Comparison of ENCODE assay signal across 10 mouse cellular contexts in the genomic region with DNA sequence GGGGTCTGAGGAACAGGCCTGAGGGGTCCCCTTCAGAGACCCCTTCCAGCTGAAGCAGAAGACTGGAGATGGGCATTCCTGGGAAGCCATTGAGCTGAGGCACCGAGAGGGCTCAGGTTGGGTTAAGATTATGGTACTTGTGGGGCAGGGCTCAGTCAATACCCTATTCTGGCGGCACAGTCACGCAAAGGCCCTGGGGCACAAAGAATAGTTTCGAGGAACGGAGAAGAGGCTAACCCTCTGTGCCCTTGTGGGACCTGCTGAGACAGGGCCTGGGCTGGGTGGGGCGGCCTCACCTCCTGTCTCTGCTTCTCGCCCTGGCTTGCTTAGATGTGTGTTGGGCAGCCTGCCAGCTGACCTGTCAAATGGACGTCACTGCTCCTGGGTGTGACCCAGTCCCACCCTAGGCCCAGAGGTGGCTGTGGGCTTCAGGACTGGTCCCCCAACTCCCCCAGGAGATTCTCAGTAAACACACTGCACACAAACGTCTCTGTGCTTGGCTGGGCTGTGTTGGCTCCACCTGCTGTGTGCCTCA. TPM values are rescaled to one million over a fixed set of nuclear protein-coding genes. Genes with fewer than 3 reads are reported as not detected.
A peak's percentile ranks its signal among the peaks of the same experiment; 100 is the strongest.
DNase-seq lines count a peak whose midpoint lies in the region; ATAC-seq and TF ChIP-seq lines count a peak whose summit lies in the region.
"Had no signal": no experiment of that assay in that cellular context is flagged by ENCODE, and none has a peak within 500 bp of the region (broad histone marks: within the 10 kb centered on the region; RNA-seq: fewer than 3 reads in every experiment).

No protein-coding gene starts in this region.

- H3K9ac ChIP-seq in hindbrain, embryonic 11.5 days (ENCODE audit: low read depth, low read length), result no peak overlapping the region
- 0 out of 2 replicates have a peak overlapping the region, but pooled peaks have one; percentile 24 for H3K9ac ChIP-seq in hindbrain, embryonic 12.5 days
- peak overlapping the region; percentile 16; the same call in 1 of the 2 replicates for H3K9ac ChIP-seq in liver, postnatal 0 days (replicated peaks)

- H3K27me3 ChIP-seq in hindbrain, embryonic 10.5 days (ENCODE audit: insufficient read depth, poor library complexity, severe bottlenecking), result peaks cover 85% of the 10 kb centered on the region
- no peaks in the 10 kb centered on the region for H3K27me3 ChIP-seq in hindbrain, embryonic 11.5 days (ENCODE audit: control insufficient read depth, insufficient read depth, low read length)
- H3K27me3 ChIP-seq in hindbrain, embryonic 12.5 days, result peaks cover 4% of the 10 kb centered on the region; the same call in 1 of the 2 replicates
- no peaks in the 10 kb centered on the region for H3K27me3 ChIP-seq in liver, postnatal 0 days (ENCODE audit: insufficient read depth, low read length)

- DNase-seq in hindbrain, embryonic 10.5 days (ENCODE audit: low spot score), result no peak
- DNase-seq in hindbrain, embryonic 11.5 days (ENCODE audit: low spot score), result no peak
- peak; percentile 50 to 60 for DNase-seq in cerebellum, postnatal 25 days
- DNase-seq in liver, postnatal 0 days, result no peak
- DNase-seq in right cerebral cortex, postnatal 25 days, result no peak
- no peak for DNase-seq in B cell, adult 2 months
- no peak for DNase-seq in left cerebral cortex, postnatal 14 days (ENCODE audit: low spot score in 2 of 2)

- peak overlapping the region; percentile 81 for H3K27ac ChIP-seq in hindbrain, embryonic 10.5 days
- no peak overlapping the region for H3K27ac ChIP-seq in hindbrain, embryonic 11.5 days (ENCODE audit: low read depth, low read length)
- H3K27ac ChIP-seq in hindbrain, embryonic 12.5 days, result peak overlapping the region; percentile 45; the same call in 1 of the 2 replicates
- no peak overlapping the region for H3K27ac ChIP-seq in liver, postnatal 0 days (ENCODE audit: low read depth)

- 63% methylated on average over 9 of the region's 9 CpGs for WGBS in hindbrain, embryonic 10.5 days
- 54% methylated on average over 9 of the region's 9 CpGs for WGBS in hindbrain, embryonic 11.5 days
- WGBS in hindbrain, embryonic 12.5 days, result 58% methylated on average over 9 of the region's 9 CpGs
- 71% methylated on average over 9 of the region's 9 CpGs for WGBS in liver, postnatal 0 days (ENCODE audit: insufficient replicate concordance)

- no peak overlapping the region; the same call in 1 of the 2 replicates for H3K4me2 ChIP-seq in hindbrain, embryonic 11.5 days (replicated peaks; ENCODE audit: low read depth, low read length)
- H3K4me2 ChIP-seq in hindbrain, embryonic 12.5 days (replicated peaks), result no peak overlapping the region
- H3K4me2 ChIP-seq in liver, postnatal 0 days (ENCODE audit: low read depth, low read length), result 0 out of 2 replicates have a peak overlapping the region, but pooled peaks have one; percentile 22

- ATAC-seq in hindbrain, embryonic 11.5 days (ENCODE audit: low FRiP score), result no peak
- no peak for ATAC-seq in hindbrain, embryonic 12.5 days (ENCODE audit: low FRiP score)
- no peak for ATAC-seq in liver, postnatal 0 days

- no peak for TF ChIP-seq CTCF in liver, postnatal 0 days (IDR thresholded peaks at IDR 0.05; ENCODE audit: low read depth)

- no peaks in the 10 kb centered on the region for H3K9me3 ChIP-seq in hindbrain, embryonic 10.5 days
- no peaks in the 10 kb centered on the region for H3K9me3 ChIP-seq in hindbrain, embryonic 11.5 days (ENCODE audit: control insufficient read depth, low read length)
- H3K9me3 ChIP-seq in hindbrain, embryonic 12.5 days (replicated peaks), result no peaks in the 10 kb centered on the region
- no peaks in the 10 kb centered on the region for H3K9me3 ChIP-seq in liver, postnatal 0 days (ENCODE audit: low read length)

- H3K4me3 ChIP-seq in hindbrain, embryonic 10.5 days, result peak overlapping the region; percentile 29
- H3K4me3 ChIP-seq in hindbrain, embryonic 11.5 days (ENCODE audit: low read depth, low read length), result no peak overlapping the region
- H3K4me3 ChIP-seq in hindbrain, embryonic 12.5 days, result no peak overlapping the region
- no peak overlapping the region for H3K4me3 ChIP-seq in liver, postnatal 0 days (ENCODE audit: low read depth, low read length)

- TF ChIP-seq EP300 in liver, postnatal 0 days (IDR thresholded peaks at IDR 0.05; ENCODE audit: low read depth), result no peak

- intact Hi-C loops in left cerebral cortex, postnatal 14 days (cut with DNase I), result no loop called here

- peaks cover 75% of the 10 kb centered on the region for H3K36me3 ChIP-seq in hindbrain, embryonic 10.5 days
- H3K36me3 ChIP-seq in hindbrain, embryonic 11.5 days (ENCODE audit: control insufficient read depth, insufficient read depth, low read length), result peaks cover 4% of the 10 kb centered on the region; the same call in 1 of the 2 replicates
- H3K36me3 ChIP-seq in hindbrain, embryonic 12.5 days, result peaks cover 43% of the 10 kb centered on the region
- H3K36me3 ChIP-seq in liver, postnatal 0 days (replicated peaks; ENCODE audit: insufficient read depth, low read length), result peaks cover 48% of the 10 kb centered on the region

- peaks cover 99% of the 10 kb centered on the region for H3K4me1 ChIP-seq in hindbrain, embryonic 10.5 days (replicated peaks)
- peaks cover 21% of the 10 kb centered on the region for H3K4me1 ChIP-seq in hindbrain, embryonic 11.5 days (replicated peaks; ENCODE audit: control insufficient read depth, insufficient read depth, low read length)
- peaks cover 77% of the 10 kb centered on the region for H3K4me1 ChIP-seq in hindbrain, embryonic 12.5 days
- peaks cover 74% of the 10 kb centered on the region for H3K4me1 ChIP-seq in liver, postnatal 0 days (ENCODE audit: insufficient read depth)

RNA-seq across cellular contexts. Expression of gene Arid3a, which starts 6.4 kb away (rescaled TPM):
- 11.1 and 15.0 TPM in 2 replicates for polyA plus RNA-seq in hindbrain, embryonic 10.5 days (2016; fragmentation: Nextera tagmentation; extraction: Ambion mirVana)
- 4.9 and 9.0 TPM in 2 replicates for polyA plus RNA-seq in hindbrain, embryonic 11.5 days (2014; fragmentation: Nextera tagmentation; extraction: Ambion mirVana)
- 4.7 and 5.3 TPM in 2 replicates for polyA plus RNA-seq in hindbrain, embryonic 12.5 days (2016; fragmentation: Nextera tagmentation; extraction: Ambion mirVana)
- polyA plus RNA-seq in liver, postnatal 0 days (2015; fragmentation: Nextera tagmentation; extraction: Ambion mirVana), result 4.5 and 5.5 TPM in 2 replicates
- total RNA-seq in left cerebral cortex, postnatal 14 days (2021), result 1 to 10 TPM; 5.4 to 7.0 TPM

RNA-seq across cellular contexts. Expression of gene R3hdm4, which starts 12.2 kb away (rescaled TPM):
- polyA plus RNA-seq in hindbrain, embryonic 10.5 days (2016; fragmentation: Nextera tagmentation; extraction: Ambion mirVana), result 130 and 152 TPM in 2 replicates
- 131 and 139 TPM in 2 replicates for polyA plus RNA-seq in hindbrain, embryonic 11.5 days (2014; fragmentation: Nextera tagmentation; extraction: Ambion mirVana)
- 173 and 184 TPM in 2 replicates for polyA plus RNA-seq in hindbrain, embryonic 12.5 days (2016; fragmentation: Nextera tagmentation; extraction: Ambion mirVana)
- polyA plus RNA-seq in liver, postnatal 0 days (2015; fragmentation: Nextera tagmentation; extraction: Ambion mirVana), result 47.3 and 51.7 TPM in 2 replicates
- 100 to 1,000 TPM; 438 to 440 TPM for total RNA-seq in left cerebral cortex, postnatal 14 days (2021)

RNA-seq across cellular contexts. Expression of gene Kiss1r, which starts 16.4 kb away (rescaled TPM):
- polyA plus RNA-seq in hindbrain, embryonic 10.5 days (2016; fragmentation: Nextera tagmentation; extraction: Ambion mirVana), result 0.72 and 0.80 TPM in 2 replicates
- polyA plus RNA-seq in hindbrain, embryonic 11.5 days (2014; fragmentation: Nextera tagmentation; extraction: Ambion mirVana), result 0.26 and 0.36 TPM in 2 replicates
- polyA plus RNA-seq in hindbrain, embryonic 12.5 days (2016; fragmentation: Nextera tagmentation; extraction: Ambion mirVana), result 1.2 and 1.6 TPM in 2 replicates
- polyA plus RNA-seq in liver, postnatal 0 days (2015; fragmentation: Nextera tagmentation; extraction: Ambion mirVana), result 0.18 and 0.34 TPM in 2 replicates
- 1 to 10 TPM; 5.7 to 7.6 TPM for total RNA-seq in left cerebral cortex, postnatal 14 days (2021)

RNA-seq across cellular contexts. Expression of gene Gm26602, which starts 22.6 kb away (rescaled TPM):
- polyA plus RNA-seq in hindbrain, embryonic 10.5 days (2016; fragmentation: Nextera tagmentation; extraction: Ambion mirVana), result 2.6 and 4.5 TPM in 2 replicates
- 23.6 and 25.3 TPM in 2 replicates for polyA plus RNA-seq in hindbrain, embryonic 11.5 days (2014; fragmentation: Nextera tagmentation; extraction: Ambion mirVana)
- polyA plus RNA-seq in hindbrain, embryonic 12.5 days (2016; fragmentation: Nextera tagmentation; extraction: Ambion mirVana), result 25.5 and 54.9 TPM in 2 replicates
- 4.6 TPM in 1 of 2 replicates, not detected in the other for polyA plus RNA-seq in liver, postnatal 0 days (2015; fragmentation: Nextera tagmentation; extraction: Ambion mirVana)
- total RNA-seq in left cerebral cortex, postnatal 14 days (2021), result not detected
- total RNA-seq: left cerebral cortex, postnatal 4 days had no signal
- polyA plus RNA-seq: cortical plate, adult 2 months had no signal

RNA-seq across cellular contexts. Expression of gene Med16, which starts 24.5 kb away (rescaled TPM):
- 68.3 and 77.3 TPM in 2 replicates for polyA plus RNA-seq in hindbrain, embryonic 10.5 days (2016; fragmentation: Nextera tagmentation; extraction: Ambion mirVana)
- 33.7 and 41.8 TPM in 2 replicates for polyA plus RNA-seq in hindbrain, embryonic 11.5 days (2014; fragmentation: Nextera tagmentation; extraction: Ambion mirVana)
- 63.3 and 70.0 TPM in 2 replicates for polyA plus RNA-seq in hindbrain, embryonic 12.5 days (2016; fragmentation: Nextera tagmentation; extraction: Ambion mirVana)
- polyA plus RNA-seq in liver, postnatal 0 days (2015; fragmentation: Nextera tagmentation; extraction: Ambion mirVana), result 13.5 and 14.3 TPM in 2 replicates
- total RNA-seq in left cerebral cortex, postnatal 14 days (2021), result 10 to 100 TPM; 55.0 to 66.5 TPM

Comparison
In these comparisons a context has a peak if more than half of its experiments do, and no peak if none do; other contexts are left out.
1. H3K27ac ChIP-seq: peak in hindbrain, embryonic 10.5 days (single experiment) and hindbrain, embryonic 12.5 days (single experiment); none in hindbrain, embryonic 11.5 days (single experiment) and liver, postnatal 0 days (single experiment).
2. DNase-seq: peak in cerebellum, postnatal 25 days (2 of 2); none in hindbrain, embryonic 10.5 days (single experiment), hindbrain, embryonic 11.5 days (single experiment), liver, postnatal 0 days (single experiment), right cerebral cortex, postnatal 25 days (single experiment), B cell, adult 2 months (0 of 2) and left cerebral cortex, postnatal 14 days (0 of 2).